Mouse (Mus musculus): ENCODE data around the gene Erp29. TPM values are rescaled to one million over a fixed set of nuclear protein-coding genes. Genes with fewer than 3 reads are reported as not detected.

Gene Erp29
- total RNA-seq, 1 experiment: 339 TPM

- DNase-seq (ENCODE audit: low read depth, low spot score): no peak
- in situ Hi-C loops (cut with MboI; ENCODE audit: low sequenced_read_pairs in 2 of 2, unreplicated experiment in 2 of 2): no loop called here
- H3K9ac ChIP-seq (ENCODE audit: insufficient read depth, low read depth, low read length, poor library complexity, severe bottlenecking): no peak overlapping the region
- no peaks in the 10 kb centered on the region for H3K36me3 ChIP-seq (ENCODE audit: control insufficient read depth, insufficient read depth, low read length, poor library complexity, severe bottlenecking)
- H3K4me3 ChIP-seq (ENCODE audit: insufficient read depth in 1 of 2, low read depth in 1 of 2, low read length in 2 of 2, poor library complexity in 1 of 2, severe bottlenecking in 1 of 2): no peak overlapping the region
- TF ChIP-seq HCFC1 (IDR thresholded peaks at IDR 0.05; ENCODE audit: borderline replicate concordance, insufficient read depth, low read length) (no peak), MAFK (IDR thresholded peaks at IDR 0.05; ENCODE audit: insufficient read depth, low read depth, low read length) (no peak), CHD2 (IDR thresholded peaks at IDR 0.05; ENCODE audit: low read depth, low read length) (no peak), ZNF384 (IDR thresholded peaks at IDR 0.05; ENCODE audit: low read depth, low read length) (no peak), ZC3H11A (IDR thresholded peaks at IDR 0.05; ENCODE audit: borderline replicate concordance, low read depth, low read length) (no peak)
- H3K27ac ChIP-seq (ENCODE audit: insufficient read depth, low read depth, low read length, poor library complexity, severe bottlenecking): no peak overlapping the region
- H3K4me1 ChIP-seq (ENCODE audit: control insufficient read depth in 2 of 2, insufficient read depth in 2 of 2, low read length in 2 of 2, poor library complexity in 1 of 2): peaks cover 0 to 2% of the 10 kb centered on the region in 2 experiments; a peak in 1 of 4 replicates
- no peaks in the 10 kb centered on the region for H3K9me3 ChIP-seq (ENCODE audit: control insufficient read depth, insufficient read depth, low read depth, low read length)
Observed at GRCm38 (mm10) chr5:121463601-121464250, 11.4 kb upstream of the Erp29 start.

GRCm38 (mm10) chr5:121462967-121463366 lies 10.7 kb upstream of the Erp29 start:
- Histone ChIP-seq H3K4me3 (ENCODE audit: insufficient read depth in 1 of 2, low read depth in 1 of 2, low read length in 2 of 2, poor library complexity in 1 of 2, severe bottlenecking in 1 of 2) (no peak overlapping the region), H3K27ac (ENCODE audit: insufficient read depth, low read depth, low read length, poor library complexity, severe bottlenecking) (no peak overlapping the region), H3K36me3 (ENCODE audit: control insufficient read depth, insufficient read depth, low read length, poor library complexity, severe bottlenecking) (no peaks in the 10 kb centered on the region), H3K9ac (ENCODE audit: insufficient read depth, low read depth, low read length, poor library complexity, severe bottlenecking) (no peak overlapping the region), H3K9me3 (ENCODE audit: control insufficient read depth, insufficient read depth, low read depth, low read length) (no peaks in the 10 kb centered on the region), H3K4me1 (ENCODE audit: control insufficient read depth in 2 of 2, insufficient read depth in 2 of 2, low read length in 2 of 2, poor library complexity in 1 of 2) (peaks cover 0 to 2% of the 10 kb centered on the region in 2 experiments; a peak in 1 of 4 replicates)
- TF ChIP-seq ZC3H11A (IDR thresholded peaks at IDR 0.05; ENCODE audit: borderline replicate concordance, low read depth, low read length) (no peak), CHD2 (IDR thresholded peaks at IDR 0.05; ENCODE audit: low read depth, low read length) (no peak)
- in situ Hi-C loops (cut with MboI; ENCODE audit: low sequenced_read_pairs in 2 of 2, unreplicated experiment in 2 of 2): no loop called here
- no peak for DNase-seq (ENCODE audit: low read depth, low spot score)

DNA sequence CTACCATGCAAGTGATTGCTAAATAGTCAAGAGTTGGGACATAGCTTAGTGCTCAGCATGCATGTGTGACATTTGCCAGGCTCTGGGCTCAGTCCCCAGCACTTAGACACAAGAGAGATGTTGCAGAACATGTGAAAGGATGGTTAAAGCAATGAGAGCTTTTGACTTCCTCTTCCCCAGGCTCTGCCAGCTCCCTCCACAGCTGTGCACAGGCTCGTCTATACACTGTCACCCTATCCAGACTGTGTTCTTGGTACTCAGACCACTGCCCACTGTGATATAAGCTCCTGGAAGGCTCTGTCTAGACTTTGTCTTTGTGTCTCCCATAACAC lies 9.8 kb upstream of the Erp29 start:
- H3K9ac ChIP-seq (ENCODE audit: insufficient read depth, low read depth, low read length, poor library complexity, severe bottlenecking): no peak overlapping the region
- H3K36me3 ChIP-seq (ENCODE audit: control insufficient read depth, insufficient read depth, low read length, poor library complexity, severe bottlenecking): no peaks in the 10 kb centered on the region
- H3K9me3 ChIP-seq (ENCODE audit: control insufficient read depth, insufficient read depth, low read depth, low read length): no peaks in the 10 kb centered on the region
- peaks cover 0 to 2% of the 10 kb centered on the region in 2 experiments; a peak in 1 of 4 replicates for H3K4me1 ChIP-seq (ENCODE audit: control insufficient read depth in 2 of 2, insufficient read depth in 2 of 2, low read length in 2 of 2, poor library complexity in 1 of 2)
- H3K4me3 ChIP-seq (ENCODE audit: insufficient read depth in 1 of 2, low read depth in 1 of 2, low read length in 2 of 2, poor library complexity in 1 of 2, severe bottlenecking in 1 of 2): no peak overlapping the region
- no peak for TF ChIP-seq ZC3H11A (IDR thresholded peaks at IDR 0.05; ENCODE audit: borderline replicate concordance, low read depth, low read length)
- no peak for TF ChIP-seq HCFC1 (IDR thresholded peaks at IDR 0.05; ENCODE audit: borderline replicate concordance, insufficient read depth, low read length)
- no peak for TF ChIP-seq CHD2 (IDR thresholded peaks at IDR 0.05; ENCODE audit: low read depth, low read length)
- TF ChIP-seq MAFK (IDR thresholded peaks at IDR 0.05; ENCODE audit: insufficient read depth, low read depth, low read length): no peak
- TF ChIP-seq ZNF384 (IDR thresholded peaks at IDR 0.05; ENCODE audit: low read depth, low read length): no peak
- in situ Hi-C loops (cut with MboI; ENCODE audit: low sequenced_read_pairs in 2 of 2, unreplicated experiment in 2 of 2): no loop called here
- DNase-seq (ENCODE audit: low read depth, low spot score): no peak
- no peak overlapping the region for H3K27ac ChIP-seq (ENCODE audit: insufficient read depth, low read depth, low read length, poor library complexity, severe bottlenecking)

GRCm38 (mm10) chr5:121461339-121462170 lies 9.2 kb upstream of the Erp29 start:
- in situ Hi-C loops (cut with MboI; ENCODE audit: low sequenced_read_pairs in 2 of 2, unreplicated experiment in 2 of 2): no loop called here
- Histone ChIP-seq H3K9me3 (ENCODE audit: control insufficient read depth, insufficient read depth, low read depth, low read length) (no peaks in the 10 kb centered on the region), H3K4me1 (ENCODE audit: control insufficient read depth in 2 of 2, insufficient read depth in 2 of 2, low read length in 2 of 2, poor library complexity in 1 of 2) (peaks cover 0 to 2% of the 10 kb centered on the region in 2 experiments; a peak in 1 of 4 replicates), H3K9ac (ENCODE audit: insufficient read depth, low read depth, low read length, poor library complexity, severe bottlenecking) (no peak overlapping the region), H3K27ac (ENCODE audit: insufficient read depth, low read depth, low read length, poor library complexity, severe bottlenecking) (no peak overlapping the region), H3K36me3 (ENCODE audit: control insufficient read depth, insufficient read depth, low read length, poor library complexity, severe bottlenecking) (no peaks in the 10 kb centered on the region), H3K4me3 (ENCODE audit: insufficient read depth in 1 of 2, low read depth in 1 of 2, low read length in 2 of 2, poor library complexity in 1 of 2, severe bottlenecking in 1 of 2) (no peak overlapping the region)
- no peak for DNase-seq (ENCODE audit: low read depth, low spot score)
- TF ChIP-seq HCFC1 (IDR thresholded peaks at IDR 0.05; ENCODE audit: borderline replicate concordance, insufficient read depth, low read length) (no peak), ZNF384 (IDR thresholded peaks at IDR 0.05; ENCODE audit: low read depth, low read length) (no peak), MAFK (IDR thresholded peaks at IDR 0.05; ENCODE audit: insufficient read depth, low read depth, low read length) (no peak), CHD2 (IDR thresholded peaks at IDR 0.05; ENCODE audit: low read depth, low read length) (no peak), ZC3H11A (IDR thresholded peaks at IDR 0.05; ENCODE audit: borderline replicate concordance, low read depth, low read length) (no peak)
